ENCODE assay signal across 8 mouse cellular contexts in genomic region chr17:22081031-22081631, GRCm38 (mm10).
DNase-seq lines count a peak whose midpoint lies in the region; ATAC-seq lines count a peak whose summit lies in the region.

No protein-coding gene starts in this region.

- WGBS in intestine, embryonic 14.5 days, result 3% methylated on average over 57 of the region's 57 CpGs

- H3K9me3 ChIP-seq in intestine, embryonic 14.5 days (ENCODE audit: control insufficient read depth, low read length), result no peaks in the 10 kb centered on the region

- H3K27me3 ChIP-seq in intestine, embryonic 14.5 days (replicated peaks; ENCODE audit: control insufficient read depth, insufficient read depth, low read length), result no peaks in the 10 kb centered on the region

- intact Hi-C loops in gastrocnemius, postnatal 36 days (cut with DNase I), result no loop called here

- no peaks in the 10 kb centered on the region for H3K36me3 ChIP-seq in intestine, embryonic 14.5 days (ENCODE audit: control insufficient read depth, insufficient read depth, low read length)

- peak; percentile 89 for ATAC-seq in intestine, embryonic 14.5 days (replicated peaks; ENCODE audit: low FRiP score, low TSS enrichment, low read depth)

- peak overlapping the region; percentile 54 for H3K4me3 ChIP-seq in intestine, embryonic 14.5 days (ENCODE audit: low read depth, low read length)

- peak overlapping the region; percentile 83 for H3K4me2 ChIP-seq in intestine, embryonic 14.5 days (ENCODE audit: low read length)

- no peaks in the 10 kb centered on the region for H3K4me1 ChIP-seq in intestine, embryonic 14.5 days (replicated peaks; ENCODE audit: control insufficient read depth, insufficient read depth, low read length)

- H3K9ac ChIP-seq in intestine, embryonic 14.5 days (ENCODE audit: low read length), result peak overlapping the region; percentile 72

- peak; percentile 34 for DNase-seq in adrenal gland, adult 8-10 months
- peak; percentile 47 for DNase-seq in embryo, embryonic 10.5 days (ENCODE audit: low spot score)
- DNase-seq in gastrocnemius, postnatal 36 days, result peak; percentile 31 to 45
- DNase-seq in intestine, embryonic 14.5 days (ENCODE audit: low spot score), result peak; percentile 81
- peak; percentile 51 to 58 for DNase-seq in left cerebral cortex, adult 8-10 months (ENCODE audit: low spot score in 2 of 2)
- peak; percentile 23 for DNase-seq in lung, postnatal 36 days
- DNase-seq in retina, postnatal 7 days (ENCODE audit: low read depth, low spot score), result peak; percentile 49
- DNase-seq in urinary bladder, adult 2 months (ENCODE audit: low spot score), result peak; percentile 39

- peak overlapping the region; percentile 27; the same call in 1 of the 2 replicates for H3K27ac ChIP-seq in intestine, embryonic 14.5 days (ENCODE audit: low read depth)

Comparison
In these comparisons a context has a peak if more than half of its experiments do, and no peak if none do; other contexts are left out.
1. Peak in every context shown above with its lines: DNase-seq, ATAC-seq, H3K4me3 ChIP-seq and H3K27ac ChIP-seq.
2. DNase-seq: peak in every context shown above with its lines; median percentile 81 in intestine, embryonic 14.5 days; 54 in left cerebral cortex, adult 8-10 months; 49 in retina, postnatal 7 days; 47 in embryo, embryonic 10.5 days; 39 in urinary bladder, adult 2 months; 38 in gastrocnemius, postnatal 36 days; 34 in adrenal gland, adult 8-10 months; 23 in lung, postnatal 36 days.